Mouse (Mus musculus) myocyte (in vitro differentiated cells): ENCODE results near the gene Ass1.

Experiments
- E2F4 ChIP-seq: IDR thresholded peaks from one replicate; pipeline ENCODE4 v1.6.1; 2011; ENCODE audit warnings: mild to moderate bottlenecking, control low read depth, moderate library complexity; ENCODE audit not compliant: insufficient read depth
- MAX ChIP-seq: IDR thresholded peaks from one replicate; pipeline ENCODE4 v1.6.1; 2011; ENCODE audit warnings: low read depth, mild to moderate bottlenecking, control low read depth
- POLR2A ChIP-seq: IDR thresholded peaks from one replicate; pipeline ENCODE4 v1.6.1; 2011; ENCODE audit warnings: low read depth, mild to moderate bottlenecking, control low read depth, moderate library complexity; ENCODE audit not compliant: insufficient read length
- REST ChIP-seq: IDR thresholded peaks from one replicate; pipeline ENCODE4 v1.6.1; 2011; ENCODE audit warnings: mild to moderate bottlenecking, control low read depth, moderate library complexity; ENCODE audit not compliant: insufficient read depth, insufficient read length
- TCF3 ChIP-seq: IDR thresholded peaks from one replicate; pipeline ENCODE4 v1.6.1; 2011; ENCODE audit warnings: low read depth, control low read depth; ENCODE audit not compliant: insufficient read length
- USF1 ChIP-seq: IDR thresholded peaks from one replicate; pipeline ENCODE4 v1.6.1; 2011; ENCODE audit warnings: low read depth, mild to moderate bottlenecking, control low read depth, moderate library complexity

DNA sequence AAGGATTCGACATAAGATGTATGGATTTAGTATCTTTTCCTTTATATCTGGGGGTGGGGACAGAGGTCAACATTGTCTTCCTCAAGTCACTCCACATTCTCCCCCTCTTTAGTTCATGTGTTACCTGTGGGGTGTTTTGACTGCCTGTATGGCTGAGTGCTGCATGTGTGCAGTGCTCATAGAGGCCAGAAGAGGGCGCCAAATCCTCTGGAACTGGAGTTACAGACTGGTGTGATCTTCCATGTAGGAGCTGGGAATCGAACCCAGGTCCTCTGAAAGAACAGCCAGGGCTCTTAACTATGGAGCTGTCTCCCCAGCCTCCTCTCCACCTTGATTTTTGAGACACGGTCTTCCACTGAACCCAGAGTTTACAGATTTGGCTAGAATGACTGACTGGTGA is 3.9 kb downstream of the Ass1 start:
- TF ChIP-seq REST = no peak
- no peak for TF ChIP-seq E2F4
- no peak for TF ChIP-seq USF1
- TF ChIP-seq TCF3 = no peak
- TF ChIP-seq MAX = no peak
- no peak for TF ChIP-seq POLR2A
